Mouse (Mus musculus): ENCODE data around the gene Sapcd1.

Sapcd1 gene

DNA sequence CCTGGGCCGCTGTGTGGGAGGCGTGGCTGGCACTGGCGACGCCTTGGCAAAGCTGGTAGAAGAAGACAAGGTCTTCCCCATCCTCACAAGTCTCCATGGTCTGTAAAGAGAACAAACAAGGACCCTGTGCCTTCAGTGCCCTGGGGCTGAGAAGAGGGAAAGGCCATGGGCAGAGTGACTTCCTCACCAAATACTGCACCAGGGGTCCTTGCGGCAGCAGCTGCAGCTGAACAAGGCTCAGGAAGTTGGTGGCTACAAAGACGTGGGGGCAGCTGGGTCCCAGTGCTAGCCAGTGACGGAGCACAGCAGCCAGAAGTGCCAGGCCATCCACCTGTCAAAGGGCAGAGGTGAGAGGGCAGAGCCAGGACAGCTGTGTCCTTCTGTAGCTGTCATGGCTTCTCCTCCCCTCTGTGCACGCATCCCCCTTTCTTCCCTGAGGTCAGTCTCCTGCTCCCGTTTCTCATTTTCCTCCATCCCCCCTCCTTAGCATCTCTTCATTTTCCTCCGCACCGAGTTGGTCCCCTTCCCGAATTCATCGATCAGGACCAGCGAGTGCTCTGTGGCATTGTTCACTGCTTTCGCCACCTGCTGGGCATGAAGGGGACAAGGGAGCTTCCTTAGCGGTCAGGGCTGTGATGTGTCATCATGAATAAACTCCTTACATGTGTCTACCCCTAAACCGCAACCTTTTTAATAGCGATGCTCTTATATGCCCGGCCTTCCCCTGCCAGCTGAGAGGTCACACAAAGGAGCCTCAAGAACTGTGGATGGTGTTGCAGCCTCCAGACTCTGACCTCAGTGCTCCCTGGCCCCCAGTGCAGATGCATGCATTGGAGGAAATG, 2.1 kb upstream of the Sapcd1 start:
- DNase-seq (ENCODE audit: low spot score) = no peak

DNA sequence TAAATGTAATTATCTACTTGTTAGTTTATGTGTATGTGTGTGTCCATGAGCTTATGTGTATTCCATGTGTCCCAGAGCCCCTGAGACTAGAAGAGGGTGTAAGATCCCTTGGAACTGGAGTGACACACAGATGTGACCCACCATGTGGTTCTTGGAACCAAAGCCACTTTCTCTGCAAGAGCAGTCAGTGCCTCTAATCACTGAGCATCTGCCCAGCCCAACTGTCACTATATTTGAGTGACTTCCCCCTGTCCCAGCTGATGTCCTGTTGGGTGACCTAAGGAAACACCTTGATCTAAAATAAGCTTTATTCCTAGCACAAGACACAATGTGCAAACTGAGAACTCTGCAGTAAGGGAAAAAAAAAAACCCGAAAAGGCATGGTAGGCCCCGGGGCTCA, 499 bp upstream of the Sapcd1 start:
- DNase-seq (ENCODE audit: low spot score) = no peak

GRCm38 (mm10) chr17:35026206-35026605, 1.6 kb downstream of the Sapcd1 start:
- no peak for DNase-seq (ENCODE audit: low spot score)

DNA sequence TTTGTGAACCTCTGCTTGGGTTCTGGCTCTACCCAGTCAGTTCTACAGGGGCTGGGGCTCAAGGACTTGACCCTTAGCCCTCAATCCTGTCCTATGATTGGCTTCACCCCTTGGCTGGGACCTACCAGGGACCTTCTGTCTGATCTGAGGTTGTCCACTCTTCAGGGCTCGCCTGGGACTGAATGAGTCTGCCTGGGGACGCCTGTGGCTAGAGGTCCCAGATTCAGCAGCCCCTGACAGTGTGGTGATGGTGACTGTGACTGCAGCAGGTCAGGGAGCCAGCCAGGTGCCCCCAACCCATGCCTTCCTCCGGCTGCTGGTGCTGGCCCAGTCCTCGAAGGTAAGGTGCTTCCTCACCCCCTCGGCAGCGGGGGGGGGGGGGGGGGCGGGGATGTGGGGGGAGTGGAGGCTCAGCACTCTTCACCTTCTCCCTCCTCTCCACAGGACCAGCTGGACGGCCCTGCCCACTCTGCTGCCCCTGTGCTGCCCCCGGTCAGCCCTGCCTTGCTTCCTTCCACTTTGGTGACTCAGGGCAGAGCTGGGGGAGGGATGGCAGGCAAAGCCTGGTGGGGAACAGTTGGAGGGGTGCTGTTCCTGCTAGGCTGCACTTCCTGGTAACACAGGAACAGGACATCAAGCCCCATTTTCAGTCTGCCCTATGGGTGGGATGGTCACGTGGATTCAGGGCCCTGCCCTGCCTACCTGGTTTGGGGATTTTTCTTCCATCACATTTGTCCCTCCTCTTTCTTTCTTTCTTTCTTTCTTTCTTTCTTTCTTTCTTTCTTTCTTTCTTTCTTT, 2.9 kb downstream of the Sapcd1 start:
- DNase-seq (ENCODE audit: low spot score) = no peak

GRCm38 (mm10) chr17:35024261-35024660, 3.6 kb downstream of the Sapcd1 start:
- no peak for DNase-seq (ENCODE audit: low spot score)

DNA sequence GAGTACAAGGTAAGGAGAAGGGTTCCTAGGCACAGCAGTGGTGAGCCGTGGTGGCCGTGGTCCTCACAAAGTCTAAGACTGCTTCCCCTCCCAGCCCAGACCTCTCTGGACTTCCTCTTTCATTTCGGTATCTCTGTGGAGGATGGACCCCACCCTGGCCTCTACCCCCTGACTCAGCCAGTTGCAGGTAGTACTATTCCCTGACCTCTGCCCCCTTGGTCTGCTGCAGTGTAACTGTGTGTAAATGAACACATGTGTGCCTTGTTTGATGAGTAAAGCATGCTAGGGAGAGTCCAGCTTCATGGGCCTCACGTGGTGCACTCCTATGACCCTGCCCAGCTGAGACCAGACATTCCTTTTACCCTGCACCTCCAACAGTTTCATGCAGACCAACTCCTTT, 4.1 kb downstream of the Sapcd1 start:
- DNase-seq (ENCODE audit: low spot score) = no peak

DNA sequence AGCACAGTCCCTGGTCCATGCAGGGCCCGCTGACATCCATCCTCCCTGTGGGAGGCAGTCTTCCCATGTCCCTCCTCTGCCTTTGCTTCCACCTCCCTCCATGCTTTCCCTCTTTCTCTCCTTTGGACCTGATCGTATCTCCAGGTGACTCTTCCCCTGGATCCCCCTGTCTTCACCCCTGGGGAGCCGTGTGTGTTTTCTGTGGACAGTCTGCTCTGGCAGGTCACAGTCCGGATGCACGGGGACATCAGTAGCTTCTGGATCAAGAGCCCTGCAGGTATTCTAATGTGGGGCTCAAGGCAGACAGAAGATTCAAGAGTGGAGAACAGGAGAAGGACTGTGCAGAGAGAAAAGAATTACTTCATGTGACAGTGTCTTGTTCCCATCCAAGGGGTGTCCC, 4.6 kb downstream of the Sapcd1 start:
- DNase-seq (ENCODE audit: low spot score) = no peak

DNA sequence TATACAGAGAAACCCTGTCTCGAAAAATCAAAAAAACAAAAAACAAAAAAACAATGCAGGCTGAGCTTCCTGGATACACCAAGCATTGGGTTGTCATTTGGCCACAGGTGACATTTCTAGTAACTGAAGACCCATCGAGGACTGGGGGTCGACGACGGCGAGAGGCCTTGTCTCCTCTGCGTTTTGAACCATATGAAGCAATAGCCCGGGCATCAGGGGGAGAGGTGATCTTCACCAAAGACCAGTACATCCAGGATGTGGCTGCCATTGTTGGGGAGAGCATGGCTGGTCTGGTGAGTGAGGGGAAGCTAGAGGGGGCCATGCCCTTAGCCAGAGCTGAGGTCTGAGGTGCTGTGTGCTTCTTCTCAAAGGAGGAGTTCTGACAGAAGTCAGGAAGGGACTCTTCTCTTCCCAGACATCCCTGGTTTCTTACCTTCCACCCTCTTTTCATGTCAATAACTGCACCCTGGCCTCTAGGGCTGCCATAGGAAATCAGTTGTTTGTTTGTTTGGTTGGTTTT, 5.2 kb downstream of the Sapcd1 start:
- no peak for DNase-seq (ENCODE audit: low spot score)

DNA sequence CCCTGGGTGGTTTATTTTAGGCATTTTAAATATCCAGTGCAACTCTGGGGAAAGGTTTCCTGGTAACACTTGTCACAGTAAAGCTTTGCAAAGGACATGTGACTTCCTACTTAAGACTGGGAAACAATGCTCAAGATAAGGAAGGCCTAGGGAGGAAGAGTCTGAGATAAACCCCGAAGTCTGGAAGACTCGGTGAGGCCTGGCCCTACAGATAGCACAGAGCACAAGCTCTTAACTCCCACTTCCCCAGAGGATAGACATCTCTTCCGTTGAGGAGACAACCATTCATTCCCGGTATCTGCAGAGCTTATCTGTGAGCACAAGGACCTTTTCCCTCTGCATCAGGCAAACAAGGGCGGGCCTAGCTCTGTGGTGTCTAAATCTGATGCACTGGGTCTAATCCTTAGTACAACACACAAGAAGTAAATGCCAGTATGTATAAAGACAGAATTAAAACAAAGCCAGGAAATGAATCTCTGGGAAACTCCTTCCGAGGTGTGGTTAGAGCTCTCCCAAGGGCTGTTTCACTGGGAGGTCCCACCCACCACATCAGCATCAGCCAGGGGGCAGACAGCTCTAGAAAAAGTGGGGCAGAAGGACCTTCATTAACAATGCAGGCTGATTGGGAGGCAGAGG, 5.9 kb downstream of the Sapcd1 start:
- DNase-seq (ENCODE audit: low spot score) = no peak

GRCm38 (mm10) chr17:35021163-35021808, 6.5 kb downstream of the Sapcd1 start:
- peak; percentile 79 for DNase-seq (ENCODE audit: low spot score)

DNA sequence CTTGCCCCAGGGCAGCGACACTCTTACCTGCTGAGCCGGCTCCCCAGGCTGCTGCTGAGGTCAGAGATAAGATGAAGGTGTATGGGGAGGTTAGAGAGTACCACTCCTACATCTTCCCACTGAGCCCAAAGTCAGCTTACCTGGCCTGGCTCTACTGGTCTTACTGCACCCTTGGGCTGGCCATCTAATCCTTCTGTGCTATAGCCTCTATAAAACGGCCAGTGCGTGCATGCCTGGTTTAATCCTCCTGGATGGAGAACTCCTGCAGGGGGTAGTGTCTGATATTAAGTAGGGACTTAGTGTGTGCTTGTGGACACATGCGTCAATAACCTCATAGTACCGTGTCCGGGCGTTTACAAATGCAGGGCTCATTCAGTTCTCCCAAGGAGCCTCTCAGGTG, 7.3 kb downstream of the Sapcd1 start:
- DNase-seq (ENCODE audit: low spot score) = no peak

DNA sequence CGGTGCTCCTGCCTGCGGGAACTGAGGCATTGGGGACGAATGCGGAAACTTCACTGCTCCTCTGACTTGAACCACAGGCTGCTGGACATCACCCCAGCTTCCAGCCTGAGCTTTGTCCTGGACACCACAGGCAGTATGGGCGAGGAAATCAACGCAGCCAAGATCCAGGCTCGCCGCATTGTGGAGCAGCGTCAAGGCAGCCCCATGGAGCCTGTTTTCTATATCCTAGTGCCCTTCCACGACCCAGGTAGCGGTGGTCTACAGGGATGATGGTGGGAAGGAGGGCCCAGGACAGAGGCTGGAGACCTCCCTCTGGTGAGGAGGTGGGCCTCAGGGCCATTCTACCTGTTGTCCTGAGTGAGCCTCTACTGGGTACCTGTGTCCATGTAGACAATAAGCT, 7.9 kb downstream of the Sapcd1 start:
- no peak for DNase-seq (ENCODE audit: low spot score)

- no peak for DNase-seq (ENCODE audit: low spot score)
These were observed 9.6 kb downstream of the Sapcd1 start for GRCm38 (mm10) chr17:35018171-35018570.

DNA sequence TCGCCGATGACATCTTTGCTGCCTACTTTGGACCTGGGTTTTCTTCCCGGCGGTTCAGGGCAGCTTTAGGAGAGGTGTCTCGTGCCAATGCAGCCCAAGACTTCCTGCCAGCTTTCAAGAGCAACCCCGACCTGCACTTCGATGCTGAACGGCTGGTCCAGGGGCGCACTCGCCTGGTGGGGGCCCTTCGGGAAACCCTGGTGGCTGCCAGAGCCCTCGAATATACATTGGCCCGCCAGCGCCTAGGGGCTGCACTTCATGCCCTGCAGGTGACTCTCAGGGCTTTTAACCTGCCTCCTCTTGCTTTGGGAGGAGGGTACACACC, 10.1 kb downstream of the Sapcd1 start:
- DNase-seq (ENCODE audit: low spot score) = no peak

- no peak for DNase-seq (ENCODE audit: low spot score)
These were observed 10.8 kb downstream of the Sapcd1 start for GRCm38 (mm10) chr17:35016791-35017705.

DNA sequence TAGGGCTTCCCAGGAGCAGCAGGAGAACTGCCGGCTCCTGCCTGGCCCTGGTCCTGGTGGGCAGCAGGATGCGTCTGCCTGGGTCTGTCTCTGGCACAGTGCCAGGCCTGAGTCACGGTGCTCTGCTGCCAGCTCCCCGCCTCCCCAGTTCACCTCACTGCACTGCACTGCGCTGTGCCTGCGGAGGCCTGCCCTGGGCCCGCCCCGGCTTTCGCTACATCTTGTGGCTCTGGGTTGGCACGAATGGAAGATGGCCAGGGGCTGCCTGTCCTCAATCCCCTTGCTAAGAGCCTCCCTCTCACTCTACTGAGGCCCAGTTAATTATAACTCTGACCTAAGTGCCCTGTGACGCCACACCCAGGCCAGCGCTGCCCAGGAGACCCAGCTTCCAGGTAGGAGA, 11.4 kb downstream of the Sapcd1 start, which contains the start of gene Vwa7:
Vwa7 (plus strand) TSS at position 204 of the 400 bp plus-strand sequence.
- no peak for DNase-seq (ENCODE audit: low spot score)

- no peak for DNase-seq (ENCODE audit: low spot score)
These were observed 12.5 kb downstream of the Sapcd1 start for GRCm38 (mm10) chr17:35015296-35015695.

- DNase-seq (ENCODE audit: low spot score) = no peak
These were observed 14.6 kb downstream of the Sapcd1 start for GRCm38 (mm10) chr17:35013221-35013620.

DNA sequence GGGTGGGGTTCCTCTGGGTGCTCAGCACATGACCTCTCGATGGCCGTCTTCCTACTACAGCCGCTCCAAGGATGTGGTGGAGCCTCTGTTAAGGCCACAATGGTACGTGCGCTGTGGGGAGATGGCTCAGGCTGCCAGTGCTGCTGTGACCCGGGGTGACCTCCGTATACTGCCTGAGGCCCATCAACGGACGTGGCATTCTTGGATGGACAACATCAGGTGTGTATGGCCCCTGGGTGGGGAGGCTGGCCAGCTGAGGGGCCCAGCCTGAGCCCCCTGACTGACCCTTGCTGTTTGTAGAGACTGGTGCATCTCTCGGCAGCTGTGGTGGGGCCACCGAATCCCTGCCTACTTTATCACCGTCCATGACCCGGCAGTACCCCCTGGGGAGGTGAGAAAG, 15.4 kb downstream of the Sapcd1 start:
- DNase-seq (ENCODE audit: low spot score) = no peak

- no peak for DNase-seq (ENCODE audit: low spot score)
These were observed 16.4 kb downstream of the Sapcd1 start for GRCm38 (mm10) chr17:35011440-35011839.

DNA sequence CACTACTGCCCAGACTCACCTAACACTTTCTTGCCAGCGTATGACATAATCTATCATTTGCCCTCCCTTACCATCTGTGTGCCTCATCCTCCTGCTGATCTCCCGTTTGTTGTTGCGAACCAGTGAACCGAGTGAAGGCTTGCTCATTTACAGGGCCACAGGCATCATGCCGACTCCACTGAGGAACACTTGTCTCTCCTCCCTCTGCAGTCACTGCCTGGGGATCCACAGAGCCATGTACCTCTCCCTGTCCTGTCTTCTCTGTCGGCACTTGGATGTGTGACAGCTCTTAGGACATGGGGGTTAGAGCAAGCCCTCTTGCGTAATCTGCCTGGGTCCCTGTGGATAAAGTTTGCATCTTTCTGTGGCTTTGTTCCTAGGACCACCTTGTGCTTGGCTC, 18.2 kb downstream of the Sapcd1 start:
- no peak for DNase-seq (ENCODE audit: low spot score)

All from left cerebral cortex, adult 11 months (tissue).